Comparison of ENCODE assay signal across 12 mouse cellular contexts in the genomic region with DNA sequence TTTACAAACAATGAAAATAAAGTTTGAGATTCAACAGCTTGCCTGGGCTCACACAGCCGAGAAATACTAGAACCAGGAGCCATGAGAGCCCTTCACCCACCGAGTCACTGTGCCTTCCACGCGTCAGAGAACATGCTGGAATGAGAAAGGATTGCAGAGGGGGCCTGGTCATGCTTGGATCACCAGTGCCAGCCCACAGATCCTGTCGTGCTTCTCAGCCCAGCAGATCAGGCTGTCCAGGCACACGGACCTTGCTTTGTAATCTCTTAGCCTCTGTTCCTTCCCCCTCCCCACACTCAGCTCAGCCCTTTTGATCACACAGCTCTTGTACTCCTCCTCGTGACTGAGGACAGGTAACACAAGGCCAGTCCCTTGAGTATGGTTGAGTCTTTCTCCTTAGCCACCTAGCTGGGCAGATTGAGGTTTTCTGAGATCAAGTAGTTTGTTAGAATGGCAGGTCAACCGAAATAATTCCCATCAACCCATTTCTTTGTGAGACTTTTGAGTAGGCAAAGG.
DNase-seq lines count a peak whose midpoint lies in the region; ATAC-seq and TF ChIP-seq lines count a peak whose summit lies in the region.
"Had no signal": no experiment of that assay in that cellular context is flagged by ENCODE, and none has a peak within 500 bp of the region (broad histone marks: within the 10 kb centered on the region; RNA-seq: fewer than 3 reads in every experiment).

No protein-coding gene starts in this region.

- no peaks in the 10 kb centered on the region for H3K36me3 ChIP-seq in heart, adult 2 months (ENCODE audit: control insufficient read depth, insufficient read depth, low read length)
- H3K36me3 ChIP-seq in lung, postnatal 0 days (ENCODE audit: insufficient read depth, low read length) = no peaks in the 10 kb centered on the region
- no peaks in the 10 kb centered on the region for H3K36me3 ChIP-seq in hindbrain, embryonic 13.5 days
- H3K36me3 ChIP-seq in neural tube, embryonic 15.5 days = no peaks in the 10 kb centered on the region
- H3K36me3 ChIP-seq: liver, embryonic 12.5 days had no signal

- no peak for TF ChIP-seq POLR2A in heart, adult 2 months (IDR thresholded peaks at IDR 0.05; ENCODE audit: insufficient read depth, low read depth, low read length)

- no peak overlapping the region for H3K4me3 ChIP-seq in heart, adult 2 months
- no peak overlapping the region for H3K4me3 ChIP-seq in lung, postnatal 0 days (ENCODE audit: low read depth, low read length)
- no peak overlapping the region for H3K4me3 ChIP-seq in hindbrain, embryonic 13.5 days
- H3K4me3 ChIP-seq in neural tube, embryonic 15.5 days (replicated peaks) = no peak overlapping the region
- H3K4me3 ChIP-seq: layer of hippocampus, adult 2 months; liver, embryonic 12.5 days had no signal

- 59% methylated on average over 8 of the region's 8 CpGs for WGBS in heart, adult 2 months
- 48% methylated on average over 8 of the region's 8 CpGs for WGBS in lung, postnatal 0 days
- 64% methylated on average over 8 of the region's 8 CpGs for WGBS in hindbrain, embryonic 13.5 days
- 67% methylated on average over 8 of the region's 8 CpGs for WGBS in neural tube, embryonic 15.5 days

- intact Hi-C loops in heart, adult 2 months (cut with DNase I) = no loop called here
- intact Hi-C loops in heart, postnatal 25 days (cut with DNase I) = no loop called here
- intact Hi-C loops in heart, postnatal 10 days (cut with DNase I) = loop anchor here (2.0 kb wide), 1 partner anchor 43 kb away; no protein-coding TSS in a partner anchor

- H3K9ac ChIP-seq in heart, adult 2 months (ENCODE audit: low read depth, low read length) = no peak overlapping the region
- H3K9ac ChIP-seq in lung, postnatal 0 days (replicated peaks; ENCODE audit: low read depth) = no peak overlapping the region
- 0 out of 2 replicates have a peak overlapping the region, but pooled peaks have one; percentile 3 for H3K9ac ChIP-seq in hindbrain, embryonic 13.5 days
- H3K9ac ChIP-seq in neural tube, embryonic 15.5 days (replicated peaks) = no peak overlapping the region
- H3K9ac ChIP-seq: liver, embryonic 12.5 days had no signal

- no peak overlapping the region for H3K4me2 ChIP-seq in lung, postnatal 0 days (replicated peaks; ENCODE audit: low read depth, low read length)
- no peak overlapping the region for H3K4me2 ChIP-seq in hindbrain, embryonic 13.5 days
- no peak overlapping the region for H3K4me2 ChIP-seq in neural tube, embryonic 15.5 days
- H3K4me2 ChIP-seq: liver, embryonic 12.5 days had no signal

- no peak for ATAC-seq in lung, postnatal 0 days
- ATAC-seq in hindbrain, embryonic 13.5 days (ENCODE audit: low FRiP score) = no peak
- no peak for ATAC-seq in neural tube, embryonic 15.5 days (ENCODE audit: low FRiP score)
- ATAC-seq: liver, embryonic 12.5 days had no signal

- peaks cover 9% of the 10 kb centered on the region for H3K4me1 ChIP-seq in heart, adult 2 months (ENCODE audit: control insufficient read depth, insufficient read depth, low read length)
- H3K4me1 ChIP-seq in lung, postnatal 0 days (ENCODE audit: insufficient read depth, low read depth, low read length) = no peaks in the 10 kb centered on the region
- peaks cover 59% of the 10 kb centered on the region for H3K4me1 ChIP-seq in hindbrain, embryonic 13.5 days (replicated peaks)
- H3K4me1 ChIP-seq in neural tube, embryonic 15.5 days = peaks cover 56% of the 10 kb centered on the region
- H3K4me1 ChIP-seq: liver, embryonic 12.5 days had no signal

- no peak for TF ChIP-seq EP300 in heart, adult 2 months (IDR thresholded peaks at IDR 0.05; ENCODE audit: insufficient read depth, low read depth, low read length)
- TF ChIP-seq EP300 in lung, postnatal 0 days (IDR thresholded peaks at IDR 0.05) = no peak

- TF ChIP-seq CTCF in heart, adult 2 months (IDR thresholded peaks at IDR 0.05) = no peak
- TF ChIP-seq CTCF in lung, postnatal 0 days (IDR thresholded peaks at IDR 0.05) = peak; percentile 30

- H3K27me3 ChIP-seq in heart, adult 2 months (ENCODE audit: control insufficient read depth, insufficient read depth, low read length) = no peaks in the 10 kb centered on the region
- H3K27me3 ChIP-seq in lung, postnatal 0 days (replicated peaks; ENCODE audit: insufficient read depth, low read length) = no peaks in the 10 kb centered on the region
- peaks cover 4% of the 10 kb centered on the region; the same call in 1 of the 2 replicates for H3K27me3 ChIP-seq in hindbrain, embryonic 13.5 days
- H3K27me3 ChIP-seq in neural tube, embryonic 15.5 days (replicated peaks) = no peaks in the 10 kb centered on the region
- H3K27me3 ChIP-seq: liver, embryonic 12.5 days had no signal

- no peak for DNase-seq in heart, adult 2 months
- no peak for DNase-seq in heart, postnatal 25 days (ENCODE audit: low spot score)
- DNase-seq in lung, postnatal 0 days (ENCODE audit: low spot score) = no peak
- DNase-seq in lung, postnatal 14 days = no peak
- no peak for DNase-seq in lung, postnatal 10 days
- no peak for DNase-seq in heart, postnatal 10 days
- DNase-seq: cerebellum, adult 11 months had no signal

- H3K27ac ChIP-seq in heart, adult 2 months = peak overlapping the region; percentile 26
- H3K27ac ChIP-seq in lung, postnatal 0 days (ENCODE audit: low read length) = no peak overlapping the region
- peak overlapping the region; percentile 84 for H3K27ac ChIP-seq in hindbrain, embryonic 13.5 days
- H3K27ac ChIP-seq in neural tube, embryonic 15.5 days (replicated peaks) = peak overlapping the region; percentile 81
- H3K27ac ChIP-seq: layer of hippocampus, adult 2 months; liver, embryonic 12.5 days; macrophage had no signal

- H3K9me3 ChIP-seq in lung, postnatal 0 days (ENCODE audit: low read length) = no peaks in the 10 kb centered on the region
- no peaks in the 10 kb centered on the region for H3K9me3 ChIP-seq in hindbrain, embryonic 13.5 days
- H3K9me3 ChIP-seq in neural tube, embryonic 15.5 days (replicated peaks) = no peaks in the 10 kb centered on the region
- H3K9me3 ChIP-seq: liver, embryonic 12.5 days had no signal

- H3K79me2 ChIP-seq in heart, adult 2 months (replicated peaks; ENCODE audit: control insufficient read depth, insufficient read depth, low read length) = no peaks in the 10 kb centered on the region
